Mouse (Mus musculus): ENCODE measurements around the gene Nme3. TPM values are rescaled to one million over a fixed set of nuclear protein-coding genes. Genes with fewer than 3 reads are reported as not detected.
"Not testable (repeated sequence)": the region's sequence is repeated elsewhere in the genome, so short reads cannot be mapped to it uniquely, and the experiment has no call there.

The Nme3 gene
- total RNA-seq, 2 experiments from 2014 or later = 60.1 to 63.7 TPM

DNA sequence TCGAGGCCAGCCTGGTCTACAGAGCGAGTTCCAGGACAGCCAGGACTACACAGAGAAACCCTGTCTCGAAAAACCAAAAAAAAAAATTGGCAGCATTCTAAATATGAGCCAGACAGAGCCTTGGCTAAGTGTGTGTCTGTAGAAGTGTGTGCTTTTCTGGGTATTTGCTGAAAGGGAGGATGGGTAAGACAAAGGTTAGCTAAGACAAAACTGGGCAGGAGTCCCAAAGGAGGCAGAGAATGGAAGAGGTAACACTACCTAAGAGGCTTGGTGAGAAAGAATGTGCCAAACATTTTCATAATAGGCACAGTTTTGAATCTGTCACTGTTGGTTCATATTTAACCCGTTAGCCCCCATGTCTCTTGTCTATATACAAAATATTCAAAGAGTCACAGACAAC lies 36.1 kb downstream of the Nme3 start:
- H3K27ac ChIP-seq = no peak overlapping the region
- no peak for TF ChIP-seq CTCF (conservative IDR thresholded peaks at IDR 0.05)
- no peak overlapping the region for H3K4me3 ChIP-seq
- DNase-seq (ENCODE audit: low spot score in 2 of 2) = no peak

DNA sequence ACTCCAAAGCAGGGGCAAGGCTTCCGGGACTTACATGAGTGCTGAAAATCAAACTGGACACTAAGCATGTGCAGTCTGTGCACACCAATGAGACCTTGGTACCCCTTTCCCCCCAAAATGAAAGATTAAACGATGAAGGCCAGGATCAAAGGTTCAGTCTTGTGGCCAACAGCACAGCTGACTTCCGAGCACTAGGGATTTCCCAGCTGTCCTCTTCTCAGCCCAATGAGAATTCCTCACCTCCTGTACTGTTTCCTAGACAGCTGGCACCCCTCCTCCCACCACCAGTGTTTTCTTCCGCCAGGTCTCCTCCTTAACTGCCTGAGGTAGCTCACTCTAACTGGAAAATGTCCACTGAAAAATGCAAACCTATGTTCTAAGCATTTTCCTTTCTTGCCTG lies 36.9 kb downstream of the Nme3 start:
- DNase-seq (ENCODE audit: low spot score in 2 of 2) = no peak
- no peak for TF ChIP-seq CTCF (conservative IDR thresholded peaks at IDR 0.05)
- H3K27ac ChIP-seq = no peak overlapping the region
- peak overlapping the region; percentile 1; the same call in 1 of the 2 replicates for H3K4me3 ChIP-seq

DNA sequence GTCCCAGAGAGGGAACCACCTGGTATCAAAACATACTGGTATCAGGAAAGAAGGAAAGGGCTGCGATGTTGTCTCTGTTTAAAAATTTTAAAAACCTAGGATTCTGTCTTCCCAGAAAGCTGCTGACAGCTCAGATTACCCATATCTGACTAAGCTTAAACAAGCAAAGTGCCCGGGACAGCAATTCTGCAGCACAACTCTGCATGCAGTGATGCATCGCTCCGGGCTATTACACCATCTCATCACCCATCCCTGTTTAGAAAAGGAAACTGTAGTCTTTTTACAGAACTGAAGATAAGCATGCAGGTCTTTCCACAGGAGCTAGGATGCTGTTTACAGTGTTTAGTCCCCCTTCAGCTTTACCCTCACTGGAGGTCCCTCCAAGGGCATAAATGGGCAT lies 38.6 kb downstream of the Nme3 start:
- no peak for TF ChIP-seq CTCF (conservative IDR thresholded peaks at IDR 0.05)
- peak overlapping the region; percentile 85 for H3K4me3 ChIP-seq
- no peak for DNase-seq (ENCODE audit: low spot score in 2 of 2)

DNA sequence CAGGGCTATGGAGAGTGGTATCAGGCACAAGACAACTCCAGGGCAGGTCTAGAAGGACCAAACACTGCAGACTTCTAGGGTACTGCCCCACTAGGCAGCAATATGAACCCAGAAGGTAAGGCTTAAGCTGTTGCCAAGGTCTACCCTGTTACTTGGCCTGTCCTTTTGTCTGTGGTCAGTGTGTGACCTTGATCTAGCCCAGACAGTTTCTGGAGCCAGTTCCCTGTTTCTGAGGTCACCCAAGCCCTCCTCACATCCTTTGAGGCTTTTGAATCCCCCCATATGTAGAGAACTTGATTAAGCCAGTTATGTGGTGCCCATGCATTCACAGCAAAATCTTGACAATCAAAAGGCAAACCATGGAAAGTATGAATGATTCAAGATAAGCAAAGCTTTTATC lies 39.4 kb downstream of the Nme3 start:
- DNase-seq (ENCODE audit: low spot score in 2 of 2) = no peak
- TF ChIP-seq CTCF (conservative IDR thresholded peaks at IDR 0.05) = no peak
- Histone ChIP-seq H3K27ac (peak overlapping the region; percentile 92), H3K4me3 (peak overlapping the region; percentile 85)

More for the DNA sequence above, 38.6 kb downstream of the Nme3 start:
- H3K27ac ChIP-seq = peak overlapping the region; percentile 9; the same call in 1 of the 2 replicates

DNA sequence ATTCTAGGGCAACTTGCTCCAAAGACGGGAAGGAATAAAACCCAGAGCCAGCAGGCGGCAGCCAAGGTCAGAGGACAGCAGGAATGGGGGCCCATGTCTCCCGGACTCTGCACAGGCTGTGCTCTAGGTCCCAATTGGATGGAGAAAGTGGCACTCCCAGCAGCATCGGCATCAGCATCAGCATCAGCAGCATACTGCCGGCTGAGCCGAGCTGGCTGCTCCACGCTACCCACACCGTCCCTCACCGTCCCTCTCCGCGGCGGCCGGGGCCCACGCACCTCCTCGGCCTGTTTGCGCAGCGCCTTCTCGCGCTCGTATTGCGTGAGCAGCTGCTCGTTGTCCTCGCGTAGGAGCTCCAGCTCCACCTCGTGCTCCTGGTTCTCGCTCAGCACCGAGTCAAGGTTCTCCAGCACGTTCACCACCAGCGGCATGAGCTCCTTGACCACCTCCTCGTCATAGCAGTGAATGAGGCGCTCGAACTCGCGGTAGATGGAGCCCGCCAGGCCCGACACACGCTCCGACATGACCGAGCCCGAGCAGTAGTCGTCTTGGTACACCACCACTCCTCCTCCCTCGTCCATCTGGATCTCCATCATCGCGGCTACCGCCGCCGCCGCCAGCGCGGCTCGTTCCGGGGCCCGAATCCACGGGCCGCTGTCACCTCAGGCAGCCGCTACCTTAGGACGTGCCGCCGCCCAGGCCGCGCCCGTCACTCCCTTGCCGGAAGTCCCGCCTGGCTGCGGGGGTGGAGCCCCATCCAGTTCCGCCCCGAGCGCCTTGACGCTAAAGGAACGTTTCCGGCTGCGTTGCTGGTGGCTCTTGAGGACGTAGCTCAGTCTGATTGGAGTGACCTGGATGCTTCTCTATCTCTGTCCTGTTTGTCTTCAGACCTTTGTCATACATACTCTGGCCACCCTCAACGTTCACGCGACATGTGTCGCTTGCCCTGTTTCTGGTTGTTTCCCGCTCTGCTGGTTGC lies 40.2 kb downstream of the Nme3 start, which contains the start of gene Mapk8ip3:
Mapk8ip3 (minus strand) TSS at position 719 of the 979 bp plus-strand sequence.
- peak; percentile 36 for TF ChIP-seq CTCF (conservative IDR thresholded peaks at IDR 0.05)
- DNase-seq (ENCODE audit: low spot score in 2 of 2) = peak; percentile 95 to 97
- peak within 1 kb of the TSS; percentile 85 for H3K4me3 ChIP-seq
- peak within 1 kb of the TSS; percentile 92 for H3K27ac ChIP-seq

DNA sequence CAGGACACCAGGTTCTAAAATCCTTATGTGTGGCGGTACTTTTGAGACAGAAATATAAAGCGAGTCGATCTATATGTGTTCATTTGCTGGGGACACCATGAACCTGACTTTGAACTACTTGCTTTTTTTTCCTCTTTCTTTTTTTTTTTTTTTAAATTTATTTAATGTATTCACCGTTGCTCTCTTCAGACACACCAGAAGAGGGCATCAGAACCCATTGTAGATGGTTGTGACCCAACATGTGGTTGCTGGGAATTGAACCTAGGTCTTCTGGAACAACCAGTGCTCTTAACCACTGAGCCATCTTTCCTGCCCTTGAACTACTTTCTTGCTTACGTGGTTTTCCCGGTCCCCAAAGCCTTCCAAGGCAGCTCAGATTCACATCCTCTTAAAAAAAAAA lies 41.0 kb downstream of the Nme3 start:
- Histone ChIP-seq H3K27ac (peak overlapping the region; percentile 92), H3K4me3 (peak overlapping the region; percentile 85)
- DNase-seq (ENCODE audit: low spot score in 2 of 2) = no peak
- peak; percentile 58 for TF ChIP-seq CTCF (conservative IDR thresholded peaks at IDR 0.05)

DNA sequence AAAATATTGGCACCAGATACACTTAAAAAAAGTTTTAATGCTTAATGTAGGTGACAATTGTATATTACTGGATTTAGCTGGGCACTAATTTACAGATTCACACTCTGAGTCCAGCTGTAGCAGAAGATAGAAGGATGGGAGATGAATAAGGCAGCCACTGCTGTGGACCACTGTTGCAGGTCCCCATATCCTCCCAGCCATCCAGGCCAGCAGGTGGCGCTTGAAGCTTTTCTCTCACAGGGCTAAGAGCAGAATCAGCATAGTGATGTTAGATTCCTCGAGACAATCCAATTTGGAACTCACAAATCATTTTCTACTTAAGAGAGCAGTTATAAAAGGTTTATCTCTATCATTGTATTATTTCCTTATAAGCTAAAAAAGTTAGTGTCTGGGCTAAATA lies 46.2 kb downstream of the Nme3 start:
- peak; percentile 83 for TF ChIP-seq CTCF (conservative IDR thresholded peaks at IDR 0.05)
- peak; percentile 27 to 53 for DNase-seq (ENCODE audit: low spot score in 2 of 2)
- not testable (repeated sequence) for H3K4me3 ChIP-seq, H3K27ac ChIP-seq

DNA sequence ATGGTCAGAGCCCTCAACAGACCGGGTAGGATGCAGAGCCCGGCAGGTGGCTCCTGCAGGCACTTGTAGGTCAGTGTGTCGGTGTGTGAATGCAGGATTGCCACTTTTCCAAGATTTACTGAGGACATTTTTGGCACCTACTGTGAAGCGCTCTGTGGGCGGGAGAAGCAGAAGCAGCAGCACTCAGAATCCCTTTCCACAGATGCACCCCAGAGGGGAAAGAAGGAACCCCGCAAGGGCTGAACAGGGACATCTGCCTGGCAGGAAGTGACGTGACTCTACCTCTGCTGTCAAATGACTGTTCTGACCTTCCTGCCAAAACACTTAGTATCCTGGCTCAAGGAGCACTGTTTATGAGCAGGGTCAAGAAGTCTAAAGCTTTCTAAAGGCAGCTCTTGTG lies 46.7 kb downstream of the Nme3 start:
- no peak for TF ChIP-seq CTCF (conservative IDR thresholded peaks at IDR 0.05)
- Histone ChIP-seq H3K4me3 (no peak overlapping the region), H3K27ac (0 out of 2 replicates have a peak overlapping the region, but pooled peaks have one; percentile 28)
- DNase-seq (ENCODE audit: low spot score in 2 of 2) = peak in 1 of 2 experiments; percentile 30

DNA sequence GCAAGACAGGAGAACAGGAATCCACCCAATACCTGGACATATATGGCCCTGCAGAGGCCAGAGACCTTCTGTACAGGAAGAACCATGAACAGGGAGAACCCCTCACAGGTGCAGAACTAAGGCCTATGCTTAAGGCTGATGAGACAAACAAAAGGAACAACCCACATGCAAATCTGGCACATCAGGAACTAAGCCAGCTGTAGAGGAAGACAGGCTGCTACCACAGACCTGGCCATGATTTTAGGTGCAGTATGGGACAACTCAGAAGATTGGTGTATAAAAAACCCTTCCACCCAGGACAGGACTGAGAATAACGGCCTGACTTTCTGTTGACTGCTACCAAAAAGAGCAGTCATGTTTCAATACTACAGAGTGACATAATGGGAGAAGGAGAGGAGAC lies 47.3 kb downstream of the Nme3 start:
- DNase-seq (ENCODE audit: low spot score in 2 of 2); H3K4me3 ChIP-seq: not testable (repeated sequence)
- H3K27ac ChIP-seq = 0 out of 2 replicates have a peak overlapping the region, but pooled peaks have one; percentile 28

Other genes starting within 250 kb of the Nme3 start
- gene Slc9a3r2, start 246.2 kb upstream of the Nme3 start, total RNA-seq (2021) = 10 to 100 TPM; 41.9 to 44.1 TPM
- gene Npw, start 238.0 kb upstream of the Nme3 start, total RNA-seq (2021) = 1 to 10 TPM; 2.0 to 2.3 TPM
- gene Zfp598, start 226.8 kb upstream of the Nme3 start, total RNA-seq (2021) = 10 to 100 TPM; 36.6 to 43.9 TPM
- gene Syngr3, start 206.5 kb upstream of the Nme3 start, total RNA-seq (2021) = 100 to 1,000 TPM; 146 to 155 TPM
- gene Gfer, start 200.3 kb upstream of the Nme3 start, total RNA-seq (2021) = 10 to 100 TPM; 22.3 to 22.4 TPM
- 1 to 10 TPM; 3.3 to 3.4 TPM for gene Noxo1, start 200.3 kb upstream of the Nme3 start, total RNA-seq (2021)
- gene Tbl3, start 188.8 kb upstream of the Nme3 start, total RNA-seq (2021) = 10 to 100 TPM; 30.9 to 32.8 TPM
- under 1 TPM in 1 of 2 experiments, not detected in 1; 0.56 TPM for gene Rnf151, start 178.4 kb upstream of the Nme3 start, total RNA-seq (2021)
- gene Rps2, start 178.4 kb upstream of the Nme3 start, total RNA-seq (2021) = 100 to 1,000 TPM; 302 to 315 TPM
- 100 to 1,000 TPM; 210 to 227 TPM for gene Ndufb10, start 172.0 kb upstream of the Nme3 start, total RNA-seq (2021)
- under 1 TPM; 0.38 to 0.61 TPM for gene Rpl3l, start 168.7 kb upstream of the Nme3 start, total RNA-seq (2021)
- 10 to 100 TPM; 32.0 to 40.8 TPM for gene Msrb1, start 159.9 kb upstream of the Nme3 start, total RNA-seq (2021)
- not detected for gene Hs3st6, start 143.5 kb upstream of the Nme3 start, total RNA-seq (2021)
- not detected for gene Meiob, start 92.2 kb upstream of the Nme3 start, total RNA-seq (2021)
- gene Hagh, start 56.4 kb upstream of the Nme3 start, total RNA-seq (2021) = 100 to 1,000 TPM; 135 to 137 TPM
- gene Fahd1, start 46.1 kb upstream of the Nme3 start, total RNA-seq (2021) = 10 to 100 TPM; 21.1 to 22.4 TPM
- under 1 TPM in 1 of 2 experiments, not detected in 1; 0.34 TPM for gene Igfals, start 30.5 kb upstream of the Nme3 start, total RNA-seq (2021)
- 10 to 100 TPM; 34.3 to 35.8 TPM for gene Nubp2, start 10.2 kb upstream of the Nme3 start, total RNA-seq (2021)
- 10 to 100 TPM; 43.6 to 45.0 TPM for gene Spsb3, start 9.9 kb upstream of the Nme3 start, total RNA-seq (2021)
- 10 to 100 TPM; 66.9 to 72.7 TPM for gene Eme2, start 1.4 kb upstream of the Nme3 start, total RNA-seq (2021)
- gene Mrps34, start 1.4 kb upstream of the Nme3 start, total RNA-seq (2021) = 10 to 100 TPM; 80.4 to 85.1 TPM
- gene Mapk8ip3, start 40.5 kb downstream of the Nme3 start, total RNA-seq (2021) = 100 to 1,000 TPM; 409 to 411 TPM
- 1 to 10 TPM; 4.4 to 6.1 TPM for gene Jpt2, start 64.2 kb downstream of the Nme3 start, total RNA-seq (2021)
- gene Cramp1l, start 119.3 kb downstream of the Nme3 start, total RNA-seq (2021) = 10 to 100 TPM; 25.2 to 30.7 TPM
- 10 to 100 TPM; 23.5 to 25.0 TPM for gene Ift140, start 119.6 kb downstream of the Nme3 start, total RNA-seq (2021)
- 1 to 10 TPM; 8.2 to 8.8 TPM for gene Tmem204, start 187.1 kb downstream of the Nme3 start, total RNA-seq (2021)
- gene Telo2, start 219.5 kb downstream of the Nme3 start, total RNA-seq (2021) = 10 to 100 TPM; 36.9 to 42.8 TPM
- 1 to 10 TPM; 2.6 to 2.8 TPM for gene Ptx4, start 224.3 kb downstream of the Nme3 start, total RNA-seq (2021)
- 10 to 100 TPM; 53.5 to 55.7 TPM for gene Clcn7, start 236.9 kb downstream of the Nme3 start, total RNA-seq (2021)

Data from layer of hippocampus, adult 2 months (tissue).